Mouse (Mus musculus) lung, embryonic 16.5 days (tissue): Measurements from ENCODE around the gene Rmi2. TPM values are rescaled to one million over a fixed set of nuclear protein-coding genes. Genes with fewer than 3 reads are reported as not detected.

ENCODE experiments used
- ATAC-seq: fragments of 200-750 bp; cut with Nextera tagmentation; 2 replicates; pipeline ENCODE4 v1.8.0; 2017; ENCODE audit warnings: low read depth, mild to moderate bottlenecking, moderate library complexity
- H3K27ac ChIP-seq: fragments of 300-500 bp; sonication (generic); 2 replicates; pipeline ENCODE4 v1.5.1; 2014; ENCODE audit warnings: mild to moderate bottlenecking, control low read depth, low read length
- H3K27me3 ChIP-seq: fragments of 300-500 bp; sonication (generic); 2 replicates; pipeline ENCODE4 v1.6.1; 2014; ENCODE audit warnings: low read depth, low read length, mixed read lengths; ENCODE audit not compliant: control insufficient read depth, insufficient read depth
- H3K36me3 ChIP-seq: fragments of 300-500 bp; sonication (generic); 2 replicates; pipeline ENCODE4 v1.6.1; 2014; ENCODE audit warnings: low read length; ENCODE audit not compliant: control insufficient read depth, insufficient read depth
- H3K4me1 ChIP-seq: fragments of 300-500 bp; sonication (generic); replicated peaks from 2 replicates; pipeline ENCODE4 v1.6.1; 2014; ENCODE audit warnings: low read length, mixed read lengths; ENCODE audit not compliant: control insufficient read depth, insufficient read depth
- H3K4me2 ChIP-seq: fragments of 300-500 bp; sonication (generic); 2 replicates; pipeline ENCODE4 v1.6.1; 2014; ENCODE audit warnings: low read depth, low read length, control low read depth
- H3K4me3 ChIP-seq: fragments of 300-500 bp; sonication (generic); 2 replicates; pipeline ENCODE4 v1.5.1; 2014; ENCODE audit warnings: mild to moderate bottlenecking, low read length, control low read depth
- H3K9ac ChIP-seq: fragments of 300-500 bp; sonication (generic); 2 replicates; pipeline ENCODE4 v1.6.1; 2014; ENCODE audit warnings: low read length, control low read depth
- H3K9me3 ChIP-seq: fragments of 300-500 bp; sonication (generic); 2 replicates; pipeline ENCODE4 v1.6.1; 2016; ENCODE audit warnings: low read length; ENCODE audit not compliant: control insufficient read depth
- WGBS: fragments of 180-500 bp; shearing (Covaris S2); extraction: QIAGEN DNeasy Blood & Tissue Kit; methylation state at CpG from one replicate; pipeline ENCODE4 v1.1.7; 2014; 5-methylcytosine and 5-hydroxymethylcytosine counted together
- polyA plus RNA-seq: library from polyadenylated mRNA; unstranded; fragments of >200 nt; fragmentation: Nextera tagmentation; extraction: Ambion mirVana; gene quantifications from 2 replicates; pipeline ENCODE4 v1.2.1, GENCODE M21; 2015

The Rmi2 gene
- polyA plus RNA-seq, 1 experiment from 2014 or later, result 3.1 TPM

DNA sequence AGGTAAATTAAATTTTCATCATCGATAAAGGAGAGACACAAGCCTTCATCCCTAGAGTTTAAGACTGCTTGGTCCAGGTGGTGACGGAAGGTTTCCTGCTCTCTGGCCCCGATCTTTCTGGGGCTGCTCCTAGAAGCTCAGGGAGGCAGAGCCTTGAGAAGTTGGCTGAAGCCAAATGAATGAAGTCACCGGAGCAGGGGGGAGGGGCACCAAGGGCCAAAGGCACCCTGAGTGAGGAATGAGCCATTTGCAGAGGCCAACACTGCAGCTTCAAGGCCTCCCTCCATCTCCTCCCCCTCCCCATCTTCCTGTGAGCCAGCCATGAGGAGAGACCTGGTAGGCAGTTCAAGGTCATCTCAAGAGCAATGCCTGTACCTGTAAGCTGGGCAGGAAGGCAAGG is 58.3 kb downstream of the Rmi2 start:
- H3K4me3 ChIP-seq, result no peak overlapping the region
- 60% methylated on average over 4 of the region's 4 CpGs for WGBS
- no peaks in the 10 kb centered on the region for H3K4me1 ChIP-seq
- H3K27ac ChIP-seq, result no peak overlapping the region
- H3K27me3 ChIP-seq, result no peaks in the 10 kb centered on the region
- no peaks in the 10 kb centered on the region for H3K36me3 ChIP-seq
- H3K4me2 ChIP-seq, result no peak overlapping the region
- H3K9ac ChIP-seq, result no peak overlapping the region
- no peak for ATAC-seq
- no peaks in the 10 kb centered on the region for H3K9me3 ChIP-seq

DNA sequence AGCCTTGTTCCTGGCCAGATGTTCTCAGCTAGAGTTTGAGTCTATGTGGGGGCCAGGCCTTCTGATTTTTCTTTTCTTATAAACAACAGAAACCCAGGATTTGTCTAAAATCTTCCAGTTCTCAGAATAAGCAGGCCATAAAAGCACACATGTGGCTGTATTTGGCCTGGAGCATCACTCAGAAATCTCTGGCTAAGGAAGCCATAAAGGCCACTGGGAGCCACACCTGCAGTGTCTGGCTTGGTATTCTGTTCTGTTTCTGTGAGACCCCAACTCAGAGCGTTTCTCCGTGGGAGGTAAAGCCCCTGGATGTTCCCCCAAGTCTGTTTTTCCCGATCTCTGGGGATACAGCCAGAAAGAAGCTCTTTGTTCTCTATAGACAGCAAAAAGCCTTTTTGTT is 61.0 kb downstream of the Rmi2 start:
- ATAC-seq, result no peak

DNA sequence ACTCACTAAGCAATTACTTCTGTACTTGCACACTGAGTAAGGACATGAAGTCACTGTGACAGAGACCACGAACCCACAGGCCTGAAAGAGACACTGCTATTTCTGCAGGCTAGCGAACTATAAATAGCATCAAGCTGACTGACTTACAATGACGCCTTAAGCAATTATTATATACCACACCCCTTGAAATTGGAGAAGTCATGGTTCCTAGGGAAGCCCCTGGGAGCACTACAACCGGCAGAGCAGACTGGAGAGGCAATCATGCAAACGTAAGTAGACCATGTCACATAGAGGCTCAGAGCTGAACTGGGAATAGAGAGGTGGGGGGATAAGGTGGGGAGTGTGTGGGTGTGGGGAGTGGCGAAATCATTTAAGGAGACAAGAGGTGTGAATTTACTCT is 62.5 kb downstream of the Rmi2 start:
- Histone ChIP-seq H3K4me2 (no peak overlapping the region), H3K36me3 (no peaks in the 10 kb centered on the region), H3K27ac (no peak overlapping the region), H3K27me3 (no peaks in the 10 kb centered on the region), H3K9ac (no peak overlapping the region), H3K9me3 (no peaks in the 10 kb centered on the region), H3K4me1 (no peaks in the 10 kb centered on the region), H3K4me3 (no peak overlapping the region)
- 30% methylated on average over 6 of the region's 6 CpGs for WGBS
- ATAC-seq, result peak; percentile 36; the same call in 1 of the 2 replicates

More for the DNA sequence above, 61.0 kb downstream of the Rmi2 start:
- H3K4me1 ChIP-seq, result no peaks in the 10 kb centered on the region
- H3K9ac ChIP-seq, result no peak overlapping the region
- H3K4me2 ChIP-seq, result no peak overlapping the region
- 79% methylated on average over 3 of the region's 3 CpGs for WGBS
- no peaks in the 10 kb centered on the region for H3K27me3 ChIP-seq
- H3K4me3 ChIP-seq, result no peak overlapping the region
- no peak overlapping the region for H3K27ac ChIP-seq
- no peaks in the 10 kb centered on the region for H3K9me3 ChIP-seq
- no peaks in the 10 kb centered on the region for H3K36me3 ChIP-seq

DNA sequence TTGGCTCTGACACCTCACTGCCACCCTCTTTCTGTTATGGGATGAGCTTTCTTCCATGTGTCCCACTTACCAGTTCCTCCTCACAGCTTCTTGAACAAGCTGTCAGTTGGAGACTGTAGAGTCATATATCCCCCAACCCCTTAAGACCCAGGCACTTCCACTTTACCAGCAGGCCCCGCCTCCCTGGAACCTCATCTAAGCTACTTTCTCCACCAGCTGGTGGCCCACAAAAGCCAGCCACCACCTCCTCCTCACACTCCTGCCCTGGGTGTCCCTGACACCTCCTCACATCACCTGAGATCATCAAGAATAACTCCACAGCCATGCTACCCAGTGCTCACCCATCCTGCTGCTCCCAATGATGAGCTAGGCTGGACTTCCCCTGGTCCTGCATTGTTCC is 65.9 kb downstream of the Rmi2 start:
- Histone ChIP-seq H3K9me3 (no peaks in the 10 kb centered on the region), H3K9ac (no peak overlapping the region), H3K36me3 (no peaks in the 10 kb centered on the region), H3K4me1 (peaks cover 3% of the 10 kb centered on the region; the same call in 1 of the 2 replicates), H3K27ac (no peak overlapping the region), H3K27me3 (no peaks in the 10 kb centered on the region), H3K4me3 (no peak overlapping the region), H3K4me2 (no peak overlapping the region)
- WGBS, result 86% methylated on average over 1 of the region's 1 CpGs
- no peak for ATAC-seq

DNA sequence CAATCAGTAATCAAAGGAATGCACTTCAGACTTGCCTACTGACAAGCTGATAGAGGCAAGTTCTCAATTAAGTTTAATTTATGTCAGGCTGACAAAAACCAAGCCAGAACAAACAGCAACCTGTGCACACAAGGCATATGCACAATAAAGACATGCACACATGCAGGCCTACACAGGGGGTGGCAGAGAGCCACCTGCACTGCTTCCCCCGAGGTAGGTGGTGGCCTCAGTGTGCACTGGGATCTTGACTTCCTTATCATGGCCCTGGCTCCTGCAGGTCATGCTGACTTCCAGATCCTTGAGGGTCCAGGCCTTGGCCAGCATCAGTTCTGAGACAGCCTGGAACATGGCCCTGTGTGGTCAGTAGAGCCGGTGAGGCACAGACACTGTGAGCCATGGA is 67.1 kb downstream of the Rmi2 start:
- no peak for ATAC-seq
- H3K27me3 ChIP-seq, result no peaks in the 10 kb centered on the region
- WGBS, result 70% methylated on average over 2 of the region's 2 CpGs
- H3K27ac ChIP-seq, result no peak overlapping the region
- no peak overlapping the region for H3K4me2 ChIP-seq
- no peak overlapping the region for H3K9ac ChIP-seq
- no peaks in the 10 kb centered on the region for H3K36me3 ChIP-seq
- H3K9me3 ChIP-seq, result no peaks in the 10 kb centered on the region
- peaks cover 3% of the 10 kb centered on the region; the same call in 1 of the 2 replicates for H3K4me1 ChIP-seq
- H3K4me3 ChIP-seq, result no peak overlapping the region

DNA sequence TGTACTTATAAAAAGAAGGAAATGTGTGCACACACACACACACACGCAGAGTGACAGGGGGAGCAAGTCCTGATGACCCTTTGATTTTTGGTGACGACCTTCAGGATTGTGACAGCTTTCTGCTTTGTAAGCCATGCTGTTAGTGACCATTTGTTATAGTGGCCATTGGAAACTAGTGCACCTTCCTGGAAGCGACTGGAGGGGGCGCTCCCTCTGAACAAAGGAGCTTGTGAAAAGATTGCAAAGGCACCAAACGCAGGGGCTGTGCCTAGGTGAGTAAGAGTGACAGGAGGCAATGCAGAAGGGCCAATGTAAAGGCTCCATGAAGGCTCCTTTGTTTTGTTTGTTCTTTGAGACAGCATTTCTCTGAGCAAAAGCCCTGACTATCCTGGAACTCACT is 68.0 kb downstream of the Rmi2 start:
- WGBS, result 49% methylated on average over 5 of the region's 5 CpGs
- Histone ChIP-seq H3K4me3 (no peak overlapping the region), H3K27ac (no peak overlapping the region), H3K9ac (no peak overlapping the region), H3K4me1 (peaks cover 3% of the 10 kb centered on the region; the same call in 1 of the 2 replicates), H3K27me3 (no peaks in the 10 kb centered on the region), H3K36me3 (no peaks in the 10 kb centered on the region), H3K4me2 (no peak overlapping the region), H3K9me3 (no peaks in the 10 kb centered on the region)
- no peak for ATAC-seq

DNA sequence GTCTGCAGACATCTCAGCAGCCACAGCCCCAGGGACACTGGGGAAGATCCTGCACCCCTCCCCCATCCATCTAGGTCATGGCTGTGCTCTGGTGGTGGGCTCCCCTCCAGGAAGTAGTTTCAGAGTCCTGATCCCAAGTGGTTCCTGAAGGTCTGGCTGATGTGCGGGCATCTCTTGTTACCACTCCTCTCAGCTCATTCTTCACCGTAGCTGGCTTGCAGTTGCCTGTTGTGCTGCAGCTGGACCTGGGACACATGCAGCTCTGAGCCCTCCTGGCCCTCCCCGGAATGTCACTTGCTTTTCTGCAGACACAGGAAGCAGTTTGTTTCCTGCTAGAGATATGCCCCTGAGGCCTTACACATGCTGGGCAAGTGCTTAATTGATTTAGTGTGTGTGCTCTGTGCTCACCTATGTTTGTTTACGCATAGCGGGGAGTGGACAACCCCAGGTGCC is 70.8 kb downstream of the Rmi2 start:
- peaks cover 3% of the 10 kb centered on the region; the same call in 1 of the 2 replicates for H3K4me1 ChIP-seq
- H3K9me3 ChIP-seq, result no peaks in the 10 kb centered on the region
- H3K4me2 ChIP-seq, result no peak overlapping the region
- no peak overlapping the region for H3K4me3 ChIP-seq
- H3K9ac ChIP-seq, result no peak overlapping the region
- H3K27me3 ChIP-seq, result no peaks in the 10 kb centered on the region
- no peaks in the 10 kb centered on the region for H3K36me3 ChIP-seq
- no peak overlapping the region for H3K27ac ChIP-seq
- 36% methylated on average over 5 of the region's 5 CpGs for WGBS
- 0 out of 2 replicates have a peak, but pooled peaks have one; percentile 13 for ATAC-seq

DNA sequence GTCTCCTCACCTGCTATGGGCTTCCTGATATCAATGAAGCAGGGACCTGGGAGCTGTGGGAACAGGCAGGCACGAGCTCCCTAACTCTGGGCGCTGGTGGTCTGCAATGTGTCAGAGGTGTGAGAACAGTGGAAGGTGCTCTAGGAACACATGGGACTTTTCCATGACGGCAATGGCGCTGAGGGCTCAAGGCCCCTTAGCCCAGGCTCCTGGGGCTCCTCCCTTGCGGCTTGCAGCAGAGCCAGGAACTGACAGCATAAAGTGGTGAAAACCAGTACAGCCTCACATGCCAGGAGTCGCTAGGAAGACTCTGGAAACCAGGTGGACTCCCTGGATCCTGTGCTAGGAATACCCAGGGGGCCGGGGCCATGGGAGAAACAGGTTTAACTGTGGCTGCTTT is 75.7 kb downstream of the Rmi2 start:
- Histone ChIP-seq H3K27ac (no peak overlapping the region), H3K36me3 (no peaks in the 10 kb centered on the region), H3K4me3 (no peak overlapping the region), H3K4me2 (no peak overlapping the region), H3K27me3 (no peaks in the 10 kb centered on the region), H3K4me1 (0 out of 2 replicates have a peak, but pooled peaks cover 2% of the 10 kb centered on the region), H3K9me3 (no peaks in the 10 kb centered on the region), H3K9ac (no peak overlapping the region)
- no peak for ATAC-seq
- WGBS, result 70% methylated on average over 7 of the region's 7 CpGs

DNA sequence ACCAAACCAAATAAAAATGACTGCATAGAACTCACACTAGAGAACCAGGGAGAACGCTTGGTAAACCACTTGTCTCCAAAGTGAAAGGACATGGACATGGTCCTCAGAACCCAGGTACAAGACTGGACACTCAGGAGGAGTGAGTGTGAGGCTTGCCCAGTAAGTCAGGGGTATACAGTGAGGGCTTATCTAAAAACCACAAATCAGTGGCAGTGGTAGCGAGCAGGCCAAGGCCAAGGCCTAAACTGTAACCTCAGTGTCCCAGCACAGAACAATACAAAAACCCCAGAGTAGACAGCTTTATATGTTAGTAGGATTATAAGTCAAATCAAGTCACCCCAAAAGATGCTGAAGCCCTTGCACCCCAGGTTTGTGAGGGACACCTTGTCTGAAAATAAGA is 76.2 kb downstream of the Rmi2 start:
- H3K27ac ChIP-seq, result no peak overlapping the region
- 71% methylated on average over 2 of the region's 2 CpGs for WGBS
- no peak for ATAC-seq
- no peaks in the 10 kb centered on the region for H3K36me3 ChIP-seq
- no peaks in the 10 kb centered on the region for H3K4me1 ChIP-seq
- no peak overlapping the region for H3K9ac ChIP-seq
- H3K4me2 ChIP-seq, result no peak overlapping the region
- H3K4me3 ChIP-seq, result no peak overlapping the region
- no peaks in the 10 kb centered on the region for H3K27me3 ChIP-seq
- no peaks in the 10 kb centered on the region for H3K9me3 ChIP-seq

DNA sequence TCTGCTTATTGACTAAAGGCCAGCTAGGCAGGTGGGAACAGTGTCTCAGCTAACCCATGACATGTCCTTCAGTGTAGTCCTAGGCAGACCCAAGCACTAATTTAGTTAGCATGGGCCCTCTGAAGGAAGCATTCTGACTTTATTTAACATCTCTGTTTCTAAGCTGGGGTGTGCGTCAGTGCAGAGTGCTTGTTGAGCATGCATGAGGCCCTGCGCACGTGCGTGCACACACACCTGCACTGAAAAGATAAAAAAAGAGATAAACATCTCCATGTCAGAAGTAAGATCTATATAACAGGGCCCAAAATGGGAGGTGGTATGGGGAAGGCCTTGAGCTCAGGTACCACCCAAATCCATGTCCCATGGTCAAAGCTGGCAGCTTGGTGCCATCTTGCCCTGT is 80.2 kb downstream of the Rmi2 start:
- H3K9ac ChIP-seq, result no peak overlapping the region
- no peaks in the 10 kb centered on the region for H3K9me3 ChIP-seq
- no peaks in the 10 kb centered on the region for H3K36me3 ChIP-seq
- no peak overlapping the region for H3K4me2 ChIP-seq
- no peak overlapping the region for H3K27ac ChIP-seq
- ATAC-seq, result no peak
- H3K4me1 ChIP-seq, result no peaks in the 10 kb centered on the region
- H3K4me3 ChIP-seq, result no peak overlapping the region
- 96% methylated on average over 4 of the region's 4 CpGs for WGBS
- no peaks in the 10 kb centered on the region for H3K27me3 ChIP-seq
